Comparison of ENCODE assay signal across 21 mouse cellular contexts in genomic region chr5:99368615-99369014, GRCm38 (mm10).
"Had no signal": no experiment of that assay in that cellular context is flagged by ENCODE, and none has a peak within 500 bp of the region (broad histone marks: within the 10 kb centered on the region; RNA-seq: fewer than 3 reads in every experiment).

No protein-coding gene starts in this region.

- H3K9ac ChIP-seq: limb, embryonic 13.5 days; lung, embryonic 14.5 days; midbrain, embryonic 12.5 days; midbrain, embryonic 15.5 days; neural tube, embryonic 12.5 days; neural tube, embryonic 15.5 days had no signal

- H3K36me3 ChIP-seq: limb, embryonic 13.5 days; midbrain, embryonic 12.5 days; midbrain, embryonic 15.5 days; neural tube, embryonic 12.5 days; neural tube, embryonic 15.5 days had no signal

- ATAC-seq: intestine, postnatal 0 days; lung, postnatal 0 days; midbrain, embryonic 15.5 days had no signal

- H3K4me3 ChIP-seq: layer of hippocampus, adult 2 months; limb, embryonic 13.5 days; midbrain, embryonic 12.5 days; midbrain, embryonic 15.5 days; neural tube, embryonic 12.5 days; neural tube, embryonic 15.5 days had no signal

- H3K4me2 ChIP-seq: limb, embryonic 13.5 days; lung, embryonic 14.5 days; midbrain, embryonic 12.5 days; midbrain, embryonic 15.5 days; neural tube, embryonic 12.5 days; neural tube, embryonic 15.5 days had no signal

- H3K27ac ChIP-seq: kidney, postnatal 0 days; layer of hippocampus, adult 2 months; limb, embryonic 13.5 days; macrophage; midbrain, embryonic 12.5 days; midbrain, embryonic 15.5 days; neural tube, embryonic 12.5 days; neural tube, embryonic 15.5 days; stomach, postnatal 0 days had no signal

- H3K27me3 ChIP-seq: limb, embryonic 13.5 days; midbrain, embryonic 15.5 days; neural tube, embryonic 12.5 days; neural tube, embryonic 15.5 days had no signal

- H3K9me3 ChIP-seq: limb, embryonic 13.5 days; midbrain, embryonic 12.5 days; midbrain, embryonic 15.5 days; neural tube, embryonic 12.5 days; neural tube, embryonic 15.5 days had no signal

- DNase-seq: kidney, adult 2 months; kidney, postnatal 25 days; layer of hippocampus, postnatal 36 days; lung, embryonic 14.5 days; right cerebral cortex, adult 18-20 months; right cerebral cortex, postnatal 14 days; right cerebral cortex, postnatal 4 days; thymus, adult 2 months; thymus, postnatal 14 days; thymus, postnatal 4 days had no signal

- H3K4me1 ChIP-seq: midbrain, embryonic 12.5 days; midbrain, embryonic 15.5 days; neural tube, embryonic 12.5 days had no signal
